Mouse (Mus musculus) liver, postnatal 0 days (tissue): ENCODE measurements around the gene Gtf2a1l.

Source experiments
- CTCF ChIP-seq: sonication (generic); IDR thresholded peaks from 2 replicates; pipeline ENCODE4 v1.5.1; 2016; ENCODE audit warnings: antibody characterized with exemption, low read depth
- EP300 ChIP-seq: IDR thresholded peaks from 2 replicates; pipeline ENCODE4 v1.6.1; 2016; ENCODE audit warnings: antibody characterized with exemption, low read depth, mild to moderate bottlenecking

GRCm38 (mm10) chr17:88668452-88668851 is at the start of gene Gtf2a1l:
- TF ChIP-seq CTCF (no peak), EP300 (no peak)
